Mouse (Mus musculus) cortical plate, adult 2 months (tissue): ENCODE measurements at regions not wholly inside any gene's neighbourhood (a gene's known extent, or its start where the extent isn't known, plus 50 kb on each side); places are given as distances from the start of the nearest gene placed in this dataset.

ENCODE experiments used
- CTCF ChIP-seq: fragments of 200-500 bp; IDR thresholded peaks from 2 replicates; pipeline ENCODE4 v1.5.1; 2011; ENCODE audit warnings: mild to moderate bottlenecking, control low read depth, low read length; ENCODE audit not compliant: insufficient read depth; ENCODE audit errors: extremely low read depth
- POLR2A ChIP-seq: fragments of 200-500 bp; IDR thresholded peaks from 2 replicates; pipeline ENCODE4 v1.6.1; 2011; ENCODE audit warnings: mild to moderate bottlenecking, low read length, control low read depth; ENCODE audit not compliant: insufficient read depth; ENCODE audit errors: extremely low read depth

- TF ChIP-seq POLR2A (no peak), CTCF (no peak)
Measured at GRCm38 (mm10) chr4:150721619-150722283, 69.8 kb upstream of the Slc45a1 start.
